Mouse (Mus musculus) right cerebral cortex, postnatal 10 days (tissue): Measurements from ENCODE around the gene Cysltr1.
A peak's percentile ranks its signal among the peaks of the same experiment; 100 is the strongest.

Source experiments
- DNase-seq, 2 experiments: peaks; one replicate each; pipeline ENCODE4 v3.0.0; 2021; ENCODE audit warnings: low spot score in 2 of 2

Cysltr1 gene

GRCm38 (mm10) chrX:106603386-106603785 lies at the start of gene Cysltr1:
Cysltr1 (minus strand) TSS chrX:106603679.
- no peak for DNase-seq

- no peak for DNase-seq
Observed at GRCm38 (mm10) chrX:106634799-106635541, 31.5 kb upstream of the Cysltr1 start.

- DNase-seq, result no peak
Observed at GRCm38 (mm10) chrX:106633543-106633942, 30.1 kb upstream of the Cysltr1 start.

GRCm38 (mm10) chrX:106628514-106628913 lies 25.0 kb upstream of the Cysltr1 start:
- no peak for DNase-seq

- no peak for DNase-seq
Observed at GRCm38 (mm10) chrX:106623667-106624066, 20.2 kb upstream of the Cysltr1 start.

- DNase-seq, result no peak
Observed at GRCm38 (mm10) chrX:106622512-106622911, 19.0 kb upstream of the Cysltr1 start.

- no peak for DNase-seq
Observed at GRCm38 (mm10) chrX:106602574-106603258, 763 bp downstream of the Cysltr1 start.

GRCm38 (mm10) chrX:106595904-106596303 lies 7.6 kb downstream of the Cysltr1 start:
- DNase-seq, result peak in 1 of 2 experiments; percentile 14

- no peak for DNase-seq
Observed at GRCm38 (mm10) chrX:106593914-106594313, 9.6 kb downstream of the Cysltr1 start.

GRCm38 (mm10) chrX:106582886-106583285 lies 20.6 kb downstream of the Cysltr1 start, which contains the start of gene Gm5127:
Gm5127 (plus strand) TSS chrX:106583186.
- DNase-seq, result no peak

- DNase-seq, result no peak
Observed at GRCm38 (mm10) chrX:106582197-106582596, 21.3 kb downstream of the Cysltr1 start.

- DNase-seq, result no peak
Observed at GRCm38 (mm10) chrX:106580410-106580809, 23.1 kb downstream of the Cysltr1 start.

- no peak for DNase-seq
Observed at GRCm38 (mm10) chrX:106578966-106579365, 24.5 kb downstream of the Cysltr1 start.

- no peak for DNase-seq
Observed at GRCm38 (mm10) chrX:106555457-106555856, 48.0 kb downstream of the Cysltr1 start.

GRCm38 (mm10) chrX:106536359-106536758 lies 67.1 kb downstream of the Cysltr1 start:
- no peak for DNase-seq
